Mouse (Mus musculus): ENCODE measurements around the gene Cabcoco1. TPM values are rescaled to one million over a fixed set of nuclear protein-coding genes. Genes with fewer than 3 reads are reported as not detected.

Gene Cabcoco1
- 3.0 and 4.4 TPM in 2 replicates for total RNA-seq (2021)
- long read RNA-seq, transcript Cabcoco1-201 (8 exons, 1,262 nt): major isoform, 6 of 6 reads
- long read RNA-seq, partial matches to known transcripts: 0 of 6 reads
- long read RNA-seq, other reads (novel, unspliced or antisense): 0 of 6 reads

DNA sequence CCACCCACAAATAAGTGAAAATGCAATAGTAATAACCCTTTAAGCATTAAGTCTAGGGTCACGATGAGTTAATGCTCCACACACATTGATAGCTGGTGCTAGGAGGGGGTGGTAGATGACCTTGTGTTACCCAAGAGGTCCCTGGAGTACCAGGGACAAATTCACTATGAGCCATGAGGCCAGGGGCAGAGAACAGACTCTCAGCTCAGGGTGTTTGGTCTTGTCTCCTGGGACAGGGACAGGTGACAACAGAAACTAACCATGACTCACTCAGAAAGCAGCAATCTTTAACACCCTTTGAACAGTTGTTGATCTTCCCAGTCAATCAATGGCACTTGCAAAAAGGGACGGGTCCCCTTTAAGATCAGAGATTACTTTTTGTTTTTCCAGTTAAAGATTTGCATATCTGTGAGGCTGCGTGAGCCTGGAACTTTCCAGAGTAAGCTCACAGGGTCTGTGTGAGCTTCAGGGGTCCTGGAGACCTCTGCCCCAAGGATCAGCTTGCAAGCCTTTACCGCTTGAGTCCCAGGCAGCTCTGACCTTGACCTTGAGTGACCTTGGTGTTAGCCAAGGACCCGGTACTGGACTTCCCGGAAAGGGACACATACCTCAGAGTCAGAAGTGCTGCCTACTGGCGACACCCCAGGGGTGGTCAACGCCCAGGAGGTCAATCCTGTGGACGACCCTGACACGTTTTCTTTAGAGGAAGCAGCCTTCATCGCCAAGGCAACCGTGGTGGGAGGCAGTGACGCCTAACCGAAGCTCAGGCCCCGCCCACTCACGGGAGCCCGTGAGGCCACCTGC is at the start of gene Cabcoco1:
Cabcoco1 (minus strand) TSS at position 758 of the 804 bp plus-strand sequence.
- DNase-seq: peak; percentile 73

DNA sequence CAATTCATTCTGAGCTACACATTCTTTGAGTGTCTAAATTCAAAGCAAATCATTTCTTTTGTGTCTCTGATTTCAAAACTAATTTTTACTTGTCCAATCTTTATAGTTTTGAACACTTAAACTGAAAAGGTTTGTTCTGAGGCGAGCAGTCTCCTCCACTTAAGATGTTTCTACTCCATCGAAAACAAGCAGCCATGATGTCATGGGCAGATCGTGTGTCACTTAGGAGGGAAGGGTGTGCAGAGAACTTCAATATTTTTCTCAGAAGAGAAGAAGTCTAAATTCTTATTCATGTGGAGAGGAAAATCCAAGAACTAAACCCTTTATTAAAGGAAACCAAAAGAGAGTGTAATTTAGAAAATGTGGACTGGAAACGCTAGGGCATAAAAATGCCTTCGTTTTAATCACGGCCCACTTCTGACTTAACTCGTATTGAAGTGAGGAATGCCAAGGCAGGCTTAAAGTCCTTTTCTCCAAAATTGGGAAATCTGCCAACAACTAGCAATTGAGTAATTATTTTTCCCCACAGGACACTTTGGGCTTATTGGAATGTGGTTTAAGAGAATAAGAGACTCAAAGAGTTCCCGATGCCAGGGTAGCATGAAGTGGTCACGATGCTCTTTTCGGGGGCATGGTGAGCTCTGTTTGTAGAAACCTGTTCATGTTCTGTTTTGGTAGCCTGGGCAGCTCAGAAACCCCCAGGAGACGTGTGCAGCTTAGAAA is 48.0 kb upstream of the Cabcoco1 start:
- DNase-seq: no peak

DNA sequence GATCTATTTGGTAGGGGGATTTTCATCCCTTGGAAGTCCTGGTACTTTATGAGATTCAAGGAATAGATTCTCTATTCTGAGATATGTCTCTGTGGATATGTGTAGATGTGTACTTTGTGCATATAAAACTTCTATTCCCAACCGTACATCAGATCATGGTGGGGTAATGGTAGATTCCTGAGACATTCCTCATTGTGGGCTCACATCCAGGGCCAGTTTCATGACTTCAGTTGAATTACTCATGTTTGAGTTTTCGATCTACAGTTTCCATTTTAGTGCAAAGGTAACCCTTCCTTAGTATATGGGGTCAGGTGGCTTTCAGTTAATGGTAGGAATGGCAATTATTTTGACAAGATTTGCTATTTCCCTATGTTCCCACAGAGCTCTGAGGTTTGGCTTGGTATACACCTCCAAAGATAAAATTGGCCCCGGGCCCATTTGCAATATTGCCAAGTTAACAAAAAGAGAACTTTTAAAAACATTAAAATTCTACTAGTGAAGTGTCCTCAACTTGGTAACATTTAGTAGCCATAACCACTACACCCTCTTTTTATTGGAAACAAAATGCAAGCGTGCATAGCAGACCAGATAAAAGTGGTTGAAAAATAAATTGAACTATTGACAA is 45.8 kb upstream of the Cabcoco1 start:
- DNase-seq: peak; percentile 16

DNA sequence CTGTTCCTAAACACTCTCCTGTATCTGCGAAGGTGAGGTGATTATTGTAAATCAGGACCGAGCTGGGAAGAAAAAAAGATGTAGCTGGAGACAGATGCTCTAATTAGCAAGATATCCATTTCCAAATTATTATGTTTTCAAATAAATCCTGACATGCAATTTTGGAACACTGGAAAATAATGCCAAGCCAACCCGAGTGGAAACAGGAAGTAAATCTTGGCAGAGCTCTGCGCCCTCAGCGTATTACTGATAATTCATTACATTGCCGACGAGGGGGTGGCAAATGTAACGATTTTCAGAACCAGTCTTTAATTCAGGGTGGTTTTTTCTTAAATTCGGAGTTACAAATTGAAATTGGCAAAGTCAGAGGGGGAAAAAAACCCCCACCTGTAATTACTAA is 35.6 kb upstream of the Cabcoco1 start:
- no peak for DNase-seq

DNA sequence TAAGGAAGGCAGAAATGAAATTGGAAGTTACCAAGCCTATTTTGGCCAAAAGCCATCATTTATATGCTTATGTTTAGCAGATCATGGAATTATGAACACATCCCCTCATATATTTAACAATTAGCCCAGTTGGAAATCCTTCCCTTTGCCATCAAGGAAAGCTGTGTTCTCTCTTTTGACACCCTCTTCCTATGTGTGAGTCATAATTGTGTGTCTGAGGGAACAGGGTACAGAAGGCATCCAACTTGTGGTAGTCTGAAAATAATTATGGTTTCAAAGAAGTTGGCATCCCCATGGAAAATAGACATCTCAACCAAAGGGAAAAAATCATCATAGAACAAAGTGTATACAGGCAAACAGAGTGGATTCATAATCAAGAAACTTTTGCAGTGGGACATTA is 26.5 kb upstream of the Cabcoco1 start:
- no peak for DNase-seq

DNA sequence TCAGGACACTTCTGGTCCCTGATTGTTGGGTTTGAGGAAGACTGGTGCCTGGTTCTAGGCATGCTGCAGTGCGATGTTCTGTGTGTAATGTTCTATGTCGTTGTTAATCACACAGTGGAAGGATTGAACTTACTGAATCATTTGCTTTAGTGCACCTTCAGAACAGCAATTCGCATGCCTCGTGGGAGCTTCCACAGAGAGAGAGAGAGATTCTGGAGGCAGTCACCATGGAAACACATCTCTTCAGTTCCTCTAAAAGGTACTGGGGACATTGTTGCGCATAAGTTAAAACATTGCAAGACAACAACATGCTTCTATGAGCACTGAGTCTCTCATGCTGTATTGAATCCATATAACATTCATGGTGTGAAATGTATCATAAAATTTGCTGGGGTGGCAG is 20.6 kb upstream of the Cabcoco1 start:
- no peak for DNase-seq

DNA sequence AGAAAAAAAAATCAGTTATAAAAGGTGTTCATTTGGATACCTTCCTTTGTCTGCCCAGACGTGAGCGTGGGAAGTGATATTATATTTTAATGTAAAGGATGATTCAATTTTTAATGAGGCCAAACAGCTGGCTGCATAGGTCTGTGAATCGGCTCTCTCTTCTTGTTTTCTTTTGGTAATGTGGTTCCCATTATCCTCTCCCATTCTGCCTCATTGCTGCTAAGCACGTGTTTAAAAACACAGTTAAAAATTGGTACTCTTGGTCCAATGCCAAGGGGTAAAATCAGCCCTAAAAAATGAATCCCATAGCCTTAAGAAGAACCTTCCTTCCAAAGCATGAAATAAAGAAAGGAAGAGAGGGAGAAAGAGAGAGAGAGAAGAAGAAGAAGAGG is 17.1 kb upstream of the Cabcoco1 start:
- no peak for DNase-seq

DNA sequence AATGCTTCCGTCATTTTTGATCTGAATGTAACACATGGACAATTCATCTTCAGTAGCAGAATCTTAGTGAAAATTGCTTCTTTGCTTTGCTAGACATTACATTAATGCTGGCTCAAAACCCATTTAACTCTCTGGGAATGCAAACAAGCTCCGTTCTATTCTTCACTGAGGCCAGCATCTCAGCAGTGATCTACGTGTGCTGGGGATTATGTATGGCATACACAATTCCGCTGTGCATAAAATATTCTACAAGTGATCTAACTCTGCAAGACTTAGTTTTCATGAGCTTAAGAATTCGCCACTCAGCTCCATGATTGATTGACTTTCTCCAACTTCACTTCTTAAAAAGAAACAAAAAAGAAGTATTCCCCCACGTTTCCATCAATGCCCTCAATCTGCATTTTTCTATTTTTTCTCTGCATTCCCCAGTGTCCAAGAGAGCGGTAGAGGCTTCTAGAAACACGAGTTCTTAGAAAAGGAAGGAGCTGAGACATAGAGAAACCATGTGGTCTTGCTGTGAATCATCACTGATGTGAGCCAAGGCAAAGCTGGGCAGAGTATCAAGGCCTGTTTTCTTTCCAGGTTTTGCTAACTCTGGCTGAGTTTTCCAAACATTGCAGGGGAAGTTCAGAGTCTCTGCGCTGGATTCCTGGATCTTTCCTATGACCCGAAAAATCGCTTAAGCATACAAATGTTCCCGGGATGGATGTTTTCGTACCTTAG is 16.6 kb upstream of the Cabcoco1 start:
- peak; percentile 54 for DNase-seq

DNA sequence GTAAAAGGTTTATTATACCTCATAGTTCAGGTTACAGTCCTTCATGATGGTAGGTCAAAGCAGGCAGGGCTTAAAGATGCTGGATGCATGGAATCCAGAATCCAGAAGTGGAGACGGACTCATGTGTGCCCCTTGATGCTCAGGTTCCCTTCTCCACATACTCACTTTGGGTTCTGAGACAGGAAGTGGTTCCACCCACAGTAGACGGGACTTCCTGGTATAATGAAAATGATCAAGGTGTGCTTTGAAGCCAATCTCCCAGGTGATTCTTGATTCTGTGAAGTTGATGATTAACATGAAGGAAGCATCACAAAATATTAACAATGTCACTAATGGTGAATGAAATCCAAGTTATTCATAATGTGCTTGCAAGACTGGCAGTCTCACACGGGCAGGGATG is 12.0 kb upstream of the Cabcoco1 start:
- no peak for DNase-seq

DNA sequence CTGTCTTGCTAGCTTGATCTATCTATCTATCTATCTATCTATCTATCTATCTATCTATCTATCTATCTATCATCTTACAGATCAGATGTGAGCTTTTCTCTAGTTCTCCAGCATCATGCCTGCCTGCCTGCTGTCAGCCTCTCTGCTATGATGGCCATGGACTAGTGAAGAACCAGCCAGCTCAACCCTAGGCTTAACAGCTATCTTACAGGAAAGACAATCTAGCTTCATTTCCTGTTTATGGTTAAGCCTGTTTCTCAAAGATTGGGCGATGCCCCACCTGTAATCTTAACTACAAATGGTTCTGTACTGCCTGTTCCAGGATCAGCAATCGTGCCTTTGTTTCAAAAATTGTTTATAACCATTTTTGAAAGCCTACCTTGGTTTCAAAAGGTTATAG is 10.9 kb upstream of the Cabcoco1 start:
- no peak for DNase-seq

DNA sequence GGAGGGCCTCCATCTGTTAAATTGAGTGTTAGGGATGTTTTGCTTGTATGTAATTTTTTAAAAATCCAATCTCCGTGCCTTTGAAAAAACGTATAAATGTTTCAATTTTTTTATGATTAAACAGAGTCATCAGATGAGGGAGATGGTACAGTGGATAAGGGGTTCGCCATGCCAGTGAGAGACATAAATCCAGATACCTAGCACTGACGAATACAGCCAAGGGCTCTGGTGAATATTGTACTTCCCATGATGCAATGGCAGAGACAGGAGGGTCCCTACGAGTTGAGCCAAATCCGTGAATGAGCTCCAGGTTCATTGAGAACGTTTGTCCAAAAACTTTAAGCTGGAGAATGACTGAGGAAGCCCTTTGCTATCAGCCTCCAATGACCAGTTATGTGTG is 9.6 kb upstream of the Cabcoco1 start:
- DNase-seq: no peak

DNA sequence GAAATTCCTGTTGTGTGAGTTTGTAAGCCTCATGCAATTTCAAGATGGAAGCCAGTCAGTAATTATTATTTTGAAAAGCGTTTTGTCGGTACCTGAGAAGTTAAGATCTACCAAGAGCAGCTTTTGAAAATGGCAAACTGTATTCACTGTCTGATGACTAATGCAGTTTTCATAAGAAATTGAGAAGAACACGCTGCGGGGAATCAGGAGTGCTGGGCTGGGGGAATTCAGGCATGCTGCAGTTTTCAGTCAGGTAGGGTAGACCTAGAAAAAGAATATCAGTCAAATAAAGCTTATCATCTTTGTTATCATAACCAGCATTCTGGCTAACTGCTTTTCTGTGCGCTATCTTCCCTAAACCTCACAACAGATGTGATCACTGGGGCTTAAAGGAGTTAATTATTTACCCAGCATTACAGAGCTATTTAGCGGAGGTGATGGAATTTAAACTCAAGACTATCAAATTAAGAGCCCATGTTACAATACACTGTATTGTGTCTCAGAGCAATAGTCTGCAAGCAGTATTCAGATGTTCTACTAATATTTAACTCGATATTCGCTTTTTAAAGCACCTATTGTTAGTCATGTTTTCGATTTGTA is 9.1 kb upstream of the Cabcoco1 start:
- DNase-seq: no peak

DNA sequence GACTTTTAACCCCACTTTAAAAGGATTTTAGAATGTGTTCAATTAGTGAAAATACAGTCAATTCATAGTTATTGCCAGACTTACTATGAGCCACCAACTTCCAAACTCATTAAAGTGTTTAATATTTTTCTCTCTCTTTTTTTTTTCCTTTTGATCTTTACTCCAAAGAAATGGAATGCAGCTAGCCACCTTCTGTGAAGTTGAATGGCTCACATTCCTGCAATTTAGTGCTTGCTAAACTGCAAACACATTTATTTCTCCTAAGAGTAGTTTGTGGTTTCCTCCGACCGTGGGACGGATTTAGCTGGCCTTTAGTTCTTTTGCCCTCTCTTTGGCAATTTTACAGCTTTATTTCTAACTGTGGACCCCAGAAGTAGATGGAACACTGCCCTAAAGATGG is 1.4 kb upstream of the Cabcoco1 start:
- no peak for DNase-seq

DNA sequence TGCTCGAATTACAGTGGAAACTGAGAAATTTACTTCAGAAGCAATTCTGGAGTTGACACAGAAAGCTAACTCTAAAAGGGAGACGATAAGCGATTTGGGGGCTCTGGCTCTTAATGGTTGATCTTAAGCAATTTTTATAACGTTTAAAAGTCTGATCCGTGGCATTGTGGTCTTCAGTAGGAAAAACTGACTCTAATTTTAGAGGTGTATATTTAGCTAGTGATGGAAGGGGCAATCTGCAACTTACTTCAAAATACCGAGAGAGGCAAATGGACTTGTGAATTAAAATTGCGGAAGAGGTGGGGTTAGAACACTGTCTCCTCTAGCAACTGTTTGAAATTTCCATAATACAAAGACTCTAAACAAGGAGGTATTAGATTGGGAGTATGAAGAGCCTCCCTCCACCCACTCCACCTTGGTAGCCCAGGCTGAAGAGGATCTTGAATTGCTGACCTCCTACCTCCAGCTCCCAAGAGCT is 286 bp upstream of the Cabcoco1 start:
- no peak for DNase-seq

DNA sequence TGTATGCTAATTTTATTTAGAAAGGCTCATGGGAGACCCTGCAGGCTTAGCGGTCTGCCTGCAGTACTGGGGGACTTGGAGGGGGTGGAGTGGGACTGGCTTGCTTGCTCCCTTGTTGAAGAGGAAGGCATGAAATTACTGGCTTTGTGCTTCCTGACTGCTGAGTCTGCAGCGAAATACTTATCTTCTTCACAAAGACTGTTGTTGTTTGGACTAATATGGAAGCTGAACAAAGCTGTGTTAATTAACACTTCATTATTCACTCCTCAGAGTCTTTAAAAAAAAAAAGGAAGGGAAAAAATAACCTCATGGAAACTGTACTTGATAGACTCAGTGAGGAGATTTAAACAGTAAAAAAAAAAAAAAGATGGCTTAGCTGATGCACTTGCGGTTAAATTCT is 1.1 kb downstream of the Cabcoco1 start:
- DNase-seq: no peak

DNA sequence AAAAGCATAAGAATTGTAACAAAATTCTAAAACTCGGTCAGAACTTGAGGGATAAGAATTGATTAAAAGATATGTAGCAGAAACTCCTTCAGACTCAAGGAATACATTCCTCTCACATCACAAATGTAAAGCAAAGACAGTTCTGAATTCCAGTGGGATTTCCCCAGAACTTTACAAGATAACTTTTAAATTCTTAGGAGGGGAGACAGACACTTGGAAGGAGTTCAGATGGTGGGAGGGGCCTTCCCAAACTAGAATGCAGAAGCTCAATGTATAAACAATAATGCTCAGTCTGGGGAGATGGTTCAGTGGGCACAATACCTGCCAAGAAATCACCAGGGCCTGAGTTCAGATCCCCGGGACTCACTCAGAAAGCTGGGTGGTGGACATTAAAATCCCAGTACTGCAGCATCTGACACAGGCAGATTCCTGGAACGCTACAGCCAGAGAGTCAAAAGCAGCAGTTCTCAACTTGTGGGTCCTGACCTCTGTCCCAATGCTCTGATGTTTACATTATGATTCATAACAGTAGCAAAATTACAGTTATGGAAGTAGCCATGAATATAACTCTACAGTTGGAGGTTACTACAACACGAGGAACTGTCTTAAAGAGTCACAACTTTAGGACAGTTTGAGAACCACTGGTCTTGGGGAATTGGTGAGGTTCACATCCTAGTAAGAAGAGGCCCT is 4.3 kb downstream of the Cabcoco1 start:
- no peak for DNase-seq

DNA sequence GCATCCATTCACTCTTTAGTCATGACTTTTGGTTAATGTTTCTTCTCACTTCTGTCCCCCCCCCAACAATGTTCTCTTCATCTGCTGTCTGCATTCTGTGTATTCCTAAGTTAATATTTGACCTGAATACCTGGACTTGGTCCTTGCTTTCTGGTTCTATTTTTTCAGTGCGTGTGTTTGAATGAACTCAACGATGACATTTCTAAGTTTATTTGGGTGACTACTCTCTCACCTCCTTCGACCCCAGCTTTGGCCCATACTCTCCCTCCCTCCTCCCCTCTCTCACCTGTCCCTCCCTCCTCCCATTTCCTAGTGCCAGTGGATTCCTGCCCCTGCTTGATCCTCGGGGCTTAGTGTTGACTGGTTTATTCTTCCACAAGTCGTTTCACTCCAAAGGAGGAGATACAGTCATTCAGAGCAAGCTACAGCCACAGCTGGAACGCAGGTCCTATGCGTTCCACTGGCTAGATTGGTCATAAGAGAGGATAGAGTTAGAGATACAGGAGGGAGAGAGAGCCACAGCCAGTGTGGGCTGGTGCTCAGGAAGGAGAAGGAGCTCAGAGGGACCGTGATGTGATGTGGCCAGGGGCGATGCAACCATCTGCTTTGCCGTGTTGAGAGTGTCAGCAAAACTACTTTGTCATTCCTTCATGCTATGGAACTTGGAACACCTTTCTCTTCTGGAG is 12.2 kb downstream of the Cabcoco1 start:
- no peak for DNase-seq

DNA sequence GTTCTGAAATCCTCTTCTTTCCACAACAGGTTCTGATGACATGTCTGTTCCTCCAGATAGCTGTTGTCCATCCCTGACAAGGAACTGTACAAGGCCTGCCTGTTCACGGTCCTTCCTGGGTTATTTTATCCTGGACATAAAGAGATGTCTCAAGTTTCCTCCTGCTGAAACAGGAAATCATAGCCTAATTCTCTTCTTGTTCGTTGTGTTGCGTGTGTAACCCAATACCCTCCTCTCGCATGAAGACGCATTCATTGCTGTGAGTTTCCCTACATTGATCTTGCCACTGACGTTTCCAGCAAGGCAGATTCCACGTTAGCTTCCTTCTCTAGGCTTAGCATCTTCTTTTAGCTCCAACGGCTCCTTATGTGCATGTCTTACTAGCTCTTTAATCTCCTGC is 12.7 kb downstream of the Cabcoco1 start:
- DNase-seq: no peak

DNA sequence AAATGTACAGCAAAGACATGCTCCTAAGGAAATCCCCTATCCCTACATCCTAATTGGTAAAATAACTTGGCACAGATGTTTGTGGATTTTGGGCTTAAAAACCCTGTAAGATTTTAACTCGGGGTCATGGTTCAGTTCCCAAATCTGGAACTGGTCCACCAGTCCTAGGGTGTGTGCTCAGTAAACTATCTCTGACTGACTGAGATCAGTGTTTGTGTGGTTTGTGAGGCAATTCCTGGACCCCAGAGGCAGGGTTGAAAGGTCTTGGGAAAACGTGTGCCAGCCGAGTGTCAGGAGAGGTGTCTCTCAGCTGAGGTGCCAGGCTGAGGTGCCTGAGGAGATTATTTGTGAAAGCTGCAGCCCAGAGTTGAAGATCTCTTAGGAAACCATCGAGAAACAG is 19.6 kb downstream of the Cabcoco1 start:
- no peak for DNase-seq

DNA sequence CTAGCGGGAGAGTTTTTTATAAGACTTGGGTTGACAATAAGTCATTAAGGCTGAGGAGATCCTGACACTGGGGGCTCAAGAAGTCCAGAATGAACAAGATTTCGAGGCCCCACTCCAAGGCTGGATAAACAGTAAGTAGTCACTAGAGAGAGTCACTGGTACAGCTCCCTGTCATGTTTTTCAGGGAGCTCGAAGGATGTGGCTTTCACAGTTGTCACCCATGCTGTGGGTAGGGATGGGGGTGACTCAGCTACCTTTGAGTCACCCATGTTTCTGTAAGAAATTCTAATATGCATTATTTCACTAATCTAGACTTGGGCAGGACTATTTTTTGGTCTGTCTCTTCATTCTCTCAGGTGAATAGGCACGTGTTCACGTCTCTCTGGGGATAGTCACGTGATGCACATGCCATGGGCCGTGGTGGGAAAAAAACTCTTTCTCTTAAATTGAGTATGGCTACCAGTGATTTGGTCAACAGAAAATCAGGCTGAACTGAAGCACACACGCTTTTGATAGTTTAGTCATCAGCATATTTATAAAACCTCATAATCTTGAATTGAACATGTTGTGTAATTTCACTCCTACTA is 29.2 kb downstream of the Cabcoco1 start:
- DNase-seq: no peak

All from adrenal gland, postnatal 25 days (tissue).